Mouse (Mus musculus) right cerebral cortex, postnatal 36 days (tissue): ENCODE measurements around the gene Clns1a.

ENCODE experiments used
- DNase-seq, 2 experiments: peaks; one replicate each; pipeline ENCODE4 v3.0.0; 2022; ENCODE audit warnings: low spot score in 2 of 2, mixed read lengths in 1 of 2

Gene Clns1a

GRCm38 (mm10) chr7:97766406-97767166 lies 70.2 kb downstream of the Clns1a start:
- no peak for DNase-seq

- DNase-seq = no peak
These were observed 71.4 kb downstream of the Clns1a start for GRCm38 (mm10) chr7:97767841-97768240.

GRCm38 (mm10) chr7:97769020-97769419 lies 72.6 kb downstream of the Clns1a start:
- DNase-seq = no peak
